Mouse (Mus musculus) urinary bladder, postnatal 10 days (tissue): ENCODE results near the gene Leng1.
A peak's percentile ranks its signal among the peaks of the same experiment; 100 is the strongest.

Source experiments
- DNase-seq: peaks from one replicate; pipeline ENCODE4 v3.0.0; 2022; ENCODE audit warnings: low spot score

The Leng1 gene

GRCm38 (mm10) chr7:3629543-3630477 lies 35.8 kb downstream of the Leng1 start, which contains the start of the genes Tfpt and Prpf31:
TSS of gene Tfpt (minus strand) at chr7:3629929.
TSS of gene Prpf31 (plus strand) at chr7:3629985.
- DNase-seq: peak; percentile 57

GRCm38 (mm10) chr7:3629030-3629429 lies 36.6 kb downstream of the Leng1 start:
- no peak for DNase-seq

- DNase-seq: no peak
Measured at GRCm38 (mm10) chr7:3617242-3617995, 48.2 kb downstream of the Leng1 start, which contains the start of gene Ndufa3. TSS of gene Ndufa3 (plus strand) at chr7:3617373.

GRCm38 (mm10) chr7:3616389-3617241 lies 49.0 kb downstream of the Leng1 start:
- DNase-seq: no peak

GRCm38 (mm10) chr7:3616057-3616388 lies 49.6 kb downstream of the Leng1 start, which contains the start of gene Oscar:
TSS of gene Oscar (minus strand) at chr7:3616157.
- no peak for DNase-seq

- no peak for DNase-seq
Measured at GRCm38 (mm10) chr7:3614021-3614420, 51.6 kb downstream of the Leng1 start.

GRCm38 (mm10) chr7:3611006-3611405 lies 54.6 kb downstream of the Leng1 start:
- DNase-seq: no peak

GRCm38 (mm10) chr7:3610437-3610836 lies 55.2 kb downstream of the Leng1 start:
- DNase-seq: no peak
